Mouse (Mus musculus): ENCODE measurements around the gene Lefty2. TPM values are rescaled to one million over a fixed set of nuclear protein-coding genes. Genes with fewer than 3 reads are reported as not detected.

The Lefty2 gene
- polyA plus RNA-seq, 1 experiment = not detected

DNA sequence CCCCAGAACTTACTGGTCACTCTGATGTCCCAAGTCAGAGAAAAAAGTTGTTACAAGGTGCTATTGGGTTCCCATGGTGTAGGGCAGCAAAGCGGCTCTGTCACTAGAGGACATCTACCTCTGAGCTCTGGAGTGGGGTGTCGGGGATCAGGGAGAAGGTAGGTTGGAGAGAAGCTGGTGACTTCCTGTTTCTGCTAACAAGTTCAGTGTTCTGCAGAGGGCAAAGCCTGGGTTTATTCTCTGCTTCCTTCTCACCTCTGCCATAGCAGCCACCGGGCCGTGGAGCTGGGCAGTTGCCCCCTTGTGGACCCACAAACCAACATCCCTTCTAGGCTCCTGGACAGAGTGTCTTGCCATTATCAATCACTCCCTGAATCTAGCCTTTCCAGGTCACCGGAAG is 19.9 kb downstream of the Lefty2 start:
- H3K36me3 ChIP-seq (ENCODE audit: control insufficient read depth, insufficient read depth) = peaks cover 3% of the 10 kb centered on the region
- no peak overlapping the region for H3K4me2 ChIP-seq (ENCODE audit: low read depth)
- H3K27me3 ChIP-seq (ENCODE audit: control insufficient read depth, insufficient read depth, insufficient read length) = no peaks in the 10 kb centered on the region
- no peaks in the 10 kb centered on the region for H3K79me2 ChIP-seq (ENCODE audit: control insufficient read depth, insufficient read depth)
- no peak for TF ChIP-seq MAX (IDR thresholded peaks at IDR 0.05; ENCODE audit: low read depth)
- TF ChIP-seq TCF3 (IDR thresholded peaks at IDR 0.05; ENCODE audit: insufficient read length, low read depth) = no peak
- TF ChIP-seq CEBPB (IDR thresholded peaks at IDR 0.05; ENCODE audit: insufficient read depth, poor library complexity, severe bottlenecking) = no peak
- TF ChIP-seq MYOG (IDR thresholded peaks at IDR 0.05; ENCODE audit: control insufficient read depth in 1 of 3, insufficient read depth in 1 of 3, insufficient read length in 2 of 3, low read depth in 2 of 3) = no peak
- no peak for TF ChIP-seq SRF (IDR thresholded peaks at IDR 0.05; ENCODE audit: control insufficient read depth, insufficient read length, low read depth)
- TF ChIP-seq POLR2AphosphoS2 (IDR thresholded peaks at IDR 0.05; ENCODE audit: insufficient read length, low read depth) = no peak
- TF ChIP-seq POLR2A (IDR thresholded peaks at IDR 0.05; ENCODE audit: insufficient read length, low read depth) = no peak
- no peak for TF ChIP-seq USF1 (IDR thresholded peaks at IDR 0.05; ENCODE audit: low read depth)
- TF ChIP-seq E2F4 (IDR thresholded peaks at IDR 0.05; ENCODE audit: insufficient read depth) = no peak
- no peak for TF ChIP-seq TCF12 (IDR thresholded peaks at IDR 0.05; ENCODE audit: insufficient read depth, poor library complexity, severe bottlenecking)
- no peak for TF ChIP-seq REST (IDR thresholded peaks at IDR 0.05; ENCODE audit: insufficient read depth, insufficient read length)
- no peak for TF ChIP-seq MYOD1 (IDR thresholded peaks at IDR 0.05; ENCODE audit: control insufficient read depth in 1 of 3, insufficient read length in 2 of 3, low read depth in 2 of 3)
- H3ac ChIP-seq (ENCODE audit: control insufficient read depth, insufficient read length) = no peak overlapping the region
- H3K4me3 ChIP-seq = no peak overlapping the region

DNA sequence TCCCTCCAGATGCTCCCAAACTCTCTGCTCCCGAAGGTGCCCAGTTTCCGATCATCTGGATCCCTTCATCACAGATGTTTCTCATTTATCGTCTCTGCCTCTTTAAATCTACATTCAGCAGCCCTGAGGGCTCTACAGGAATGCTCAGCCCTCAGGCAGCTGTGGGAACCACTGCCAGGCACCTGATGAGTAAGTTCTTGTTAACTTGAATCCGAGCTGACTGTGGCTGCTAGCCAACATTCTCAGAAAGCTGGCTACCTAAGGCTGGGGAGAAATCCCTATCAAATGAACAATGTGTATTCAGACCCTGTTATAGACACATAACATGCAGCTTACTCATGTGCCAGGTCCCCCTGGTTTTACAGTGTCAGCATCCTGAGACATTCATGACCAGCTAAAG is 20.9 kb downstream of the Lefty2 start:
- H3ac ChIP-seq (ENCODE audit: control insufficient read depth, insufficient read length) = no peak overlapping the region
- TF ChIP-seq MAX (IDR thresholded peaks at IDR 0.05; ENCODE audit: low read depth) (no peak), MYOD1 (IDR thresholded peaks at IDR 0.05; ENCODE audit: control insufficient read depth in 1 of 3, insufficient read length in 2 of 3, low read depth in 2 of 3) (peak in 1 of 3 experiments; percentile 36), SRF (IDR thresholded peaks at IDR 0.05; ENCODE audit: control insufficient read depth, insufficient read length, low read depth) (no peak)
- H3K27me3 ChIP-seq (ENCODE audit: control insufficient read depth, insufficient read depth, insufficient read length) = no peaks in the 10 kb centered on the region
- H3K4me2 ChIP-seq (ENCODE audit: low read depth) = peak overlapping the region; percentile 59
- H3K36me3 ChIP-seq (ENCODE audit: control insufficient read depth, insufficient read depth) = peaks cover 1% of the 10 kb centered on the region
- H3K79me2 ChIP-seq (ENCODE audit: control insufficient read depth, insufficient read depth) = no peaks in the 10 kb centered on the region
- no peak overlapping the region for H3K4me3 ChIP-seq

DNA sequence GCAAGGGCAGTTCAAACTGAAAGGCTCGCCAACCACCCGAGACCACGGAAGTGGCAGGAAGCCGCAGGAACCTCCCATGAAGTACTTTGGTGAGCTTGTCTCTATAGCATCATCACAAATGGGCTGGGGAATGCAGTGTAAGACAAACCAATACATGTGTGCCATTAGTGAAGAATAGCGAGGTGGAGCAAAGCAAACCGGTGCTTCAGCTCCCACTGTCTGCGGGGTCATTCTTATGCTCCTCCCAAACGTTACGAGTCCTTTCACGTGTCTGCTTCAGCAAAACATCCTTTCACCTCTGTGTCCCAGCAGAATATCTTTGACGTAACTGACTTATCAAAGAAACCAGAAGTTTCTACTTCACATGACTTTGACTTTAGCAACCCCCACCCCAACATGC is 23.5 kb downstream of the Lefty2 start:
- Histone ChIP-seq H3ac (ENCODE audit: control insufficient read depth, insufficient read length) (no peak overlapping the region), H3K79me2 (ENCODE audit: control insufficient read depth, insufficient read depth) (no peaks in the 10 kb centered on the region), H3K4me2 (ENCODE audit: low read depth) (no peak overlapping the region), H3K36me3 (ENCODE audit: control insufficient read depth, insufficient read depth) (no peaks in the 10 kb centered on the region), H3K4me3 (no peak overlapping the region), H3K27me3 (ENCODE audit: control insufficient read depth, insufficient read depth, insufficient read length) (no peaks in the 10 kb centered on the region)
- TF ChIP-seq POLR2AphosphoS2 (IDR thresholded peaks at IDR 0.05; ENCODE audit: insufficient read length, low read depth) (no peak), MYOD1 (IDR thresholded peaks at IDR 0.05; ENCODE audit: control insufficient read depth in 1 of 3, insufficient read length in 2 of 3, low read depth in 2 of 3) (no peak), CEBPB (IDR thresholded peaks at IDR 0.05; ENCODE audit: insufficient read depth, poor library complexity, severe bottlenecking) (no peak), POLR2A (IDR thresholded peaks at IDR 0.05; ENCODE audit: insufficient read length, low read depth) (no peak), REST (IDR thresholded peaks at IDR 0.05; ENCODE audit: insufficient read depth, insufficient read length) (no peak), USF1 (IDR thresholded peaks at IDR 0.05; ENCODE audit: low read depth) (no peak), E2F4 (IDR thresholded peaks at IDR 0.05; ENCODE audit: insufficient read depth) (no peak), TCF3 (IDR thresholded peaks at IDR 0.05; ENCODE audit: insufficient read length, low read depth) (no peak), TCF12 (IDR thresholded peaks at IDR 0.05; ENCODE audit: insufficient read depth, poor library complexity, severe bottlenecking) (no peak), MAX (IDR thresholded peaks at IDR 0.05; ENCODE audit: low read depth) (no peak), MYOG (IDR thresholded peaks at IDR 0.05; ENCODE audit: control insufficient read depth in 1 of 3, insufficient read depth in 1 of 3, insufficient read length in 2 of 3, low read depth in 2 of 3) (no peak), SRF (IDR thresholded peaks at IDR 0.05; ENCODE audit: control insufficient read depth, insufficient read length, low read depth) (no peak)

DNA sequence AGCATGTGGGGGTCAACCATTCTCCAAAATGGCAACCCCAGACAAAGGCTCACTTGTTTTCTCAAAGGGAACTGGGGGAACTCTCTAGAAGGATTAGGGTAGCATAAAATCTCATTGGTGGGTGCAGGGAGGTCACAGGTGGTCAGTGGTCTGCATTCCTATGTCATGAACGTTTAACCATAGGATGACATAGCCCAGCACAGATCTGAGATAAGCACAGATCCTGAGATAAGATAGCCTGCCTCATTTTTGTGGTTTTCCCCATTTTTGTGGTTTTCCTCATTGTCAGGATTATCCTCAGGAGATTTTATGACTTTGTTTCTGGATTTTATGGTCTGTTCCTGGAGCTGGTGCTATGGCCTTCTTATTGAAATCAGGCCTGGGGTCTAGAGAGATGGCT is 24.1 kb downstream of the Lefty2 start:
- Histone ChIP-seq H3K79me2 (ENCODE audit: control insufficient read depth, insufficient read depth) (no peaks in the 10 kb centered on the region), H3K4me3 (no peak overlapping the region), H3K36me3 (ENCODE audit: control insufficient read depth, insufficient read depth) (no peaks in the 10 kb centered on the region), H3ac (ENCODE audit: control insufficient read depth, insufficient read length) (no peak overlapping the region), H3K4me2 (ENCODE audit: low read depth) (no peak overlapping the region), H3K27me3 (ENCODE audit: control insufficient read depth, insufficient read depth, insufficient read length) (no peaks in the 10 kb centered on the region)
- no peak for TF ChIP-seq POLR2AphosphoS2 (IDR thresholded peaks at IDR 0.05; ENCODE audit: insufficient read length, low read depth)
- no peak for TF ChIP-seq REST (IDR thresholded peaks at IDR 0.05; ENCODE audit: insufficient read depth, insufficient read length)
- TF ChIP-seq TCF12 (IDR thresholded peaks at IDR 0.05; ENCODE audit: insufficient read depth, poor library complexity, severe bottlenecking) = no peak
- TF ChIP-seq MYOD1 (IDR thresholded peaks at IDR 0.05; ENCODE audit: control insufficient read depth in 1 of 3, insufficient read length in 2 of 3, low read depth in 2 of 3) = no peak
- no peak for TF ChIP-seq MAX (IDR thresholded peaks at IDR 0.05; ENCODE audit: low read depth)
- no peak for TF ChIP-seq SRF (IDR thresholded peaks at IDR 0.05; ENCODE audit: control insufficient read depth, insufficient read length, low read depth)
- TF ChIP-seq POLR2A (IDR thresholded peaks at IDR 0.05; ENCODE audit: insufficient read length, low read depth) = no peak
- no peak for TF ChIP-seq MYOG (IDR thresholded peaks at IDR 0.05; ENCODE audit: control insufficient read depth in 1 of 3, insufficient read depth in 1 of 3, insufficient read length in 2 of 3, low read depth in 2 of 3)
- no peak for TF ChIP-seq USF1 (IDR thresholded peaks at IDR 0.05; ENCODE audit: low read depth)
- TF ChIP-seq CEBPB (IDR thresholded peaks at IDR 0.05; ENCODE audit: insufficient read depth, poor library complexity, severe bottlenecking) = no peak
- no peak for TF ChIP-seq TCF3 (IDR thresholded peaks at IDR 0.05; ENCODE audit: insufficient read length, low read depth)
- no peak for TF ChIP-seq E2F4 (IDR thresholded peaks at IDR 0.05; ENCODE audit: insufficient read depth)

DNA sequence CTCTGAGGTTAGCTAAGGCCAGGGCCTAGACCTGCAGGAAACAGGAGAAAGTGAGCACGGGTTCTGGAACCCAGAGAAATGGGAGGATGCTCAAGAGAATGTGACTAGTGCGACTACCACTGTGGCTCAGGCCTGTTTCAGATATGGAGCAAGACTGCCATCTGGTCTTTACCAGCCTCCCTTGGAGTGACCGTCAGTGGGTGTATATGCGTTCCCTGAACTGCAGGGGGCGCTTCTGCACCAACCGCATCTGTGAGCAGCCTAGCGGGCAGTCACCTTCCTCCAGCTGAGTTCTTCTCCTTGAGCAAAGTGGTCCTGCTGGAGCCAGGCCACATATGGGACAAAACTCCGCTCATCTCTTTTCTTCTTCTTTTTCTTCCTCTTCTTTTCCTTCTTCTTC is 26.8 kb downstream of the Lefty2 start:
- Histone ChIP-seq H3K36me3 (ENCODE audit: control insufficient read depth, insufficient read depth) (no peaks in the 10 kb centered on the region), H3K4me3 (no peak overlapping the region), H3K4me2 (ENCODE audit: low read depth) (no peak overlapping the region), H3K27me3 (ENCODE audit: control insufficient read depth, insufficient read depth, insufficient read length) (no peaks in the 10 kb centered on the region), H3K79me2 (ENCODE audit: control insufficient read depth, insufficient read depth) (no peaks in the 10 kb centered on the region), H3ac (ENCODE audit: control insufficient read depth, insufficient read length) (no peak overlapping the region)
- TF ChIP-seq CEBPB (IDR thresholded peaks at IDR 0.05; ENCODE audit: insufficient read depth, poor library complexity, severe bottlenecking) (no peak), MYOD1 (IDR thresholded peaks at IDR 0.05; ENCODE audit: control insufficient read depth in 1 of 3, insufficient read length in 2 of 3, low read depth in 2 of 3) (no peak), TCF3 (IDR thresholded peaks at IDR 0.05; ENCODE audit: insufficient read length, low read depth) (no peak), POLR2AphosphoS2 (IDR thresholded peaks at IDR 0.05; ENCODE audit: insufficient read length, low read depth) (no peak)

All from myocyte (in vitro differentiated cells).